Mouse (Mus musculus) embryo, embryonic 9.5 days (tissue): ENCODE results near the gene Cdyl.
A peak's percentile ranks its signal among the peaks of the same experiment; 100 is the strongest.

ENCODE experiments used
- DNase-seq: peaks from one replicate; pipeline ENCODE4 v3.0.0-alpha.2; 2017; ENCODE audit errors: extremely low spot score

Cdyl gene

GRCm38 (mm10) chr13:35689560-35689959, 29.9 kb downstream of the Cdyl start:
- DNase-seq, result no peak

- DNase-seq, result no peak
Measured at GRCm38 (mm10) chr13:35717658-35718057, 58.0 kb downstream of the Cdyl start.

- no peak for DNase-seq
Measured at GRCm38 (mm10) chr13:35719581-35719980, 59.9 kb downstream of the Cdyl start.

GRCm38 (mm10) chr13:35723073-35723472, 63.4 kb downstream of the Cdyl start:
- no peak for DNase-seq

- DNase-seq, result no peak
Measured at GRCm38 (mm10) chr13:35726025-35726424, 66.4 kb downstream of the Cdyl start.

- no peak for DNase-seq
Measured at GRCm38 (mm10) chr13:35732131-35732530, 72.5 kb downstream of the Cdyl start.

GRCm38 (mm10) chr13:35732891-35733596, 73.4 kb downstream of the Cdyl start:
- DNase-seq, result no peak

GRCm38 (mm10) chr13:35737565-35737964, 77.9 kb downstream of the Cdyl start:
- DNase-seq, result no peak

GRCm38 (mm10) chr13:35738210-35738609, 78.6 kb downstream of the Cdyl start:
- DNase-seq, result no peak

GRCm38 (mm10) chr13:35739473-35739872, 79.8 kb downstream of the Cdyl start:
- DNase-seq, result no peak

GRCm38 (mm10) chr13:35740301-35741039, 80.8 kb downstream of the Cdyl start:
- DNase-seq, result no peak

- DNase-seq, result peak; percentile 95
Measured at GRCm38 (mm10) chr13:35741040-35741619, 81.5 kb downstream of the Cdyl start.

- DNase-seq, result no peak
Measured at GRCm38 (mm10) chr13:35741620-35742421, 82.2 kb downstream of the Cdyl start.

GRCm38 (mm10) chr13:35742696-35743095, 83.1 kb downstream of the Cdyl start:
- DNase-seq, result no peak

GRCm38 (mm10) chr13:35743196-35743595, 83.6 kb downstream of the Cdyl start:
- DNase-seq, result no peak

- DNase-seq, result no peak
Measured at GRCm38 (mm10) chr13:35749194-35749593, 89.6 kb downstream of the Cdyl start.

GRCm38 (mm10) chr13:35749680-35750079, 90.0 kb downstream of the Cdyl start:
- DNase-seq, result no peak

- DNase-seq, result no peak
Measured at GRCm38 (mm10) chr13:35752046-35752445, 92.4 kb downstream of the Cdyl start.

GRCm38 (mm10) chr13:35755002-35755401, 95.4 kb downstream of the Cdyl start:
- no peak for DNase-seq

- DNase-seq, result no peak
Measured at GRCm38 (mm10) chr13:35755655-35756283, 96.1 kb downstream of the Cdyl start.
